Mouse (Mus musculus) neural tube, embryonic 12.5 days (tissue): ENCODE measurements around the gene Cacna1a. TPM values are rescaled to one million over a fixed set of nuclear protein-coding genes. Genes with fewer than 3 reads are reported as not detected.

ENCODE experiments used
- ATAC-seq: fragments of 200-750 bp; cut with Nextera tagmentation; 2 replicates; pipeline ENCODE4 v1.8.0; 2017; ENCODE audit warnings: low read depth, mild to moderate bottlenecking, moderate TSS enrichment, moderate library complexity; ENCODE audit not compliant: low FRiP score
- H3K27ac ChIP-seq: fragments of 300-500 bp; sonication (generic); 2 replicates; pipeline ENCODE4 v1.5.1; 2016
- H3K27me3 ChIP-seq: fragments of 300-500 bp; sonication (generic); replicated peaks from 2 replicates; pipeline ENCODE4 v1.6.1; 2016; ENCODE audit warnings: mild to moderate bottlenecking
- H3K36me3 ChIP-seq: fragments of 300-500 bp; sonication (generic); 2 replicates; pipeline ENCODE4 v1.6.1; 2016; ENCODE audit warnings: mild to moderate bottlenecking
- H3K4me1 ChIP-seq: fragments of 300-500 bp; sonication (generic); 2 replicates; pipeline ENCODE4 v1.6.1; 2016
- H3K4me2 ChIP-seq: fragments of 300-500 bp; sonication (generic); replicated peaks from 2 replicates; pipeline ENCODE4 v1.6.1; 2016; ENCODE audit warnings: mild to moderate bottlenecking
- H3K4me3 ChIP-seq: fragments of 300-500 bp; sonication (generic); 2 replicates; pipeline ENCODE4 v1.5.1; 2016
- H3K9ac ChIP-seq: fragments of 300-500 bp; sonication (generic); 2 replicates; pipeline ENCODE4 v1.6.1; 2016; ENCODE audit warnings: mild to moderate bottlenecking
- H3K9me3 ChIP-seq: fragments of 300-500 bp; sonication (generic); 2 replicates; pipeline ENCODE4 v1.6.1; 2016; ENCODE audit warnings: mild to moderate bottlenecking
- WGBS: fragments of 180-500 bp; shearing (Covaris S2); methylation state at CpG from one replicate; pipeline ENCODE4 v1.1.7; 2016; 5-methylcytosine and 5-hydroxymethylcytosine counted together
- polyA plus RNA-seq: library from polyadenylated mRNA; unstranded; fragments of >200 nt; fragmentation: Nextera tagmentation; extraction: Ambion mirVana; gene quantifications from 2 replicates; pipeline ENCODE4 v1.2.1, GENCODE M21; 2016

Cacna1a gene
- polyA plus RNA-seq, 1 experiment from 2014 or later = 19.6 TPM

GRCm38 (mm10) chr8:84637946-84638554 lies 249.8 kb downstream of the Cacna1a start:
- peak overlapping the region; percentile 77 for H3K9ac ChIP-seq
- no peak for ATAC-seq
- peaks cover 7% of the 10 kb centered on the region for H3K36me3 ChIP-seq
- H3K4me3 ChIP-seq = peak overlapping the region; percentile 53
- no peaks in the 10 kb centered on the region for H3K9me3 ChIP-seq
- peaks cover 29% of the 10 kb centered on the region for H3K4me1 ChIP-seq
- H3K27me3 ChIP-seq = no peaks in the 10 kb centered on the region
- 0 out of 2 replicates have a peak overlapping the region, but pooled peaks have one; percentile 80 for H3K27ac ChIP-seq
- 41% methylated on average over 8 of the region's 8 CpGs for WGBS
- peak overlapping the region; percentile 90 for H3K4me2 ChIP-seq

- peaks cover 1% of the 10 kb centered on the region for H3K36me3 ChIP-seq
- 1% methylated on average over 46 of the region's 52 CpGs for whole genome bisulfite sequencing
- peak; percentile 27 for ATAC-seq
- H3K4me3 ChIP-seq = peak overlapping the region; percentile 53
- H3K27me3 ChIP-seq = no peaks in the 10 kb centered on the region
- no peaks in the 10 kb centered on the region for H3K9me3 ChIP-seq
- H3K4me2 ChIP-seq = peak overlapping the region; percentile 90
- peak overlapping the region; percentile 77 for H3K9ac ChIP-seq
- H3K27ac ChIP-seq = peak overlapping the region; percentile 80
- peaks cover 29% of the 10 kb centered on the region for H3K4me1 ChIP-seq
Measured at GRCm38 (mm10) chr8:84638555-84639161, 250.4 kb downstream of the Cacna1a start.

- H3K9me3 ChIP-seq = no peaks in the 10 kb centered on the region
- peak overlapping the region; percentile 53 for H3K4me3 ChIP-seq
- H3K4me1 ChIP-seq = peaks cover 29% of the 10 kb centered on the region
- H3K27me3 ChIP-seq = no peaks in the 10 kb centered on the region
- H3K36me3 ChIP-seq = no peaks in the 10 kb centered on the region
- WGBS = under 1% methylated on average over 106 of the region's 106 CpGs
- ATAC-seq = peak; percentile 92
- peak overlapping the region; percentile 90 for H3K4me2 ChIP-seq
- H3K9ac ChIP-seq = peak overlapping the region; percentile 77
- peak overlapping the region; percentile 80 for H3K27ac ChIP-seq
Measured at GRCm38 (mm10) chr8:84639162-84640009, 251.1 kb downstream of the Cacna1a start.

GRCm38 (mm10) chr8:84640010-84640588 lies 251.9 kb downstream of the Cacna1a start:
- no peak for ATAC-seq
- Histone ChIP-seq H3K4me3 (peak overlapping the region; percentile 53; the same call in 1 of the 2 replicates), H3K27me3 (no peaks in the 10 kb centered on the region), H3K9me3 (no peaks in the 10 kb centered on the region), H3K4me2 (peak overlapping the region; percentile 56), H3K9ac (no peak overlapping the region), H3K27ac (no peak overlapping the region), H3K36me3 (no peaks in the 10 kb centered on the region), H3K4me1 (peaks cover 23% of the 10 kb centered on the region)
- WGBS = 33% methylated on average over 9 of the region's 9 CpGs

- Histone ChIP-seq H3K36me3 (no peaks in the 10 kb centered on the region), H3K4me3 (no peak overlapping the region)
Measured at GRCm38 (mm10) chr8:84640617-84641294, 252.5 kb downstream of the Cacna1a start.

GRCm38 (mm10) chr8:84641578-84642361 lies 253.5 kb downstream of the Cacna1a start:
- H3K4me2 ChIP-seq = no peak overlapping the region
- no peaks in the 10 kb centered on the region for H3K36me3 ChIP-seq
- H3K9ac ChIP-seq = no peak overlapping the region
- peaks cover 9% of the 10 kb centered on the region for H3K4me1 ChIP-seq
- no peak for ATAC-seq
- H3K27me3 ChIP-seq = no peaks in the 10 kb centered on the region
- H3K4me3 ChIP-seq = no peak overlapping the region
- no peaks in the 10 kb centered on the region for H3K9me3 ChIP-seq
- no peak overlapping the region for H3K27ac ChIP-seq
- WGBS = 96% methylated on average over 1 of the region's 1 CpGs

More at GRCm38 (mm10) chr8:84640617-84641294, 252.5 kb downstream of the Cacna1a start:
- peaks cover 16% of the 10 kb centered on the region for H3K4me1 ChIP-seq
- H3K27me3 ChIP-seq = no peaks in the 10 kb centered on the region
- no peak overlapping the region for H3K27ac ChIP-seq
- no peak for ATAC-seq
- no peaks in the 10 kb centered on the region for H3K9me3 ChIP-seq
- WGBS = 81% methylated on average over 7 of the region's 7 CpGs
- no peak overlapping the region for H3K9ac ChIP-seq
- H3K4me2 ChIP-seq = 0 out of 2 replicates have a peak overlapping the region, but pooled peaks have one; percentile 17

GRCm38 (mm10) chr8:84643019-84643418 lies 254.8 kb downstream of the Cacna1a start:
- no peaks in the 10 kb centered on the region for H3K36me3 ChIP-seq
- H3K4me1 ChIP-seq = peaks cover 13% of the 10 kb centered on the region
- H3K27ac ChIP-seq = no peak overlapping the region
- WGBS = 79% methylated on average over 5 of the region's 5 CpGs
- no peaks in the 10 kb centered on the region for H3K9me3 ChIP-seq
- ATAC-seq = no peak
- H3K4me3 ChIP-seq = no peak overlapping the region
- no peak overlapping the region for H3K9ac ChIP-seq
- no peaks in the 10 kb centered on the region for H3K27me3 ChIP-seq
- no peak overlapping the region for H3K4me2 ChIP-seq

- Histone ChIP-seq H3K27me3 (no peaks in the 10 kb centered on the region), H3K4me1 (peaks cover 19% of the 10 kb centered on the region), H3K4me3 (no peak overlapping the region), H3K4me2 (peak overlapping the region; percentile 52), H3K9me3 (no peaks in the 10 kb centered on the region), H3K9ac (no peak overlapping the region), H3K27ac (no peak overlapping the region), H3K36me3 (no peaks in the 10 kb centered on the region)
- 55% methylated on average over 6 of the region's 6 CpGs for WGBS
- ATAC-seq = no peak
Measured at GRCm38 (mm10) chr8:84646800-84647199, 258.6 kb downstream of the Cacna1a start.

GRCm38 (mm10) chr8:84647461-84647901 lies 259.2 kb downstream of the Cacna1a start:
- Histone ChIP-seq H3K4me2 (peak overlapping the region; percentile 52), H3K27ac (no peak overlapping the region), H3K4me3 (peak overlapping the region; percentile 13; the same call in 1 of the 2 replicates), H3K36me3 (no peaks in the 10 kb centered on the region), H3K9ac (0 out of 2 replicates have a peak overlapping the region, but pooled peaks have one; percentile 21), H3K27me3 (no peaks in the 10 kb centered on the region), H3K4me1 (peaks cover 19% of the 10 kb centered on the region), H3K9me3 (no peaks in the 10 kb centered on the region)
- ATAC-seq = peak; percentile 73; the same call in 1 of the 2 replicates
- 4% methylated on average over 14 of the region's 14 CpGs for WGBS

- no peak for ATAC-seq
- H3K4me1 ChIP-seq = peaks cover 24% of the 10 kb centered on the region
- 31% methylated on average over 3 of the region's 3 CpGs for WGBS
- no peak overlapping the region for H3K4me3 ChIP-seq
- no peaks in the 10 kb centered on the region for H3K9me3 ChIP-seq
- no peak overlapping the region for H3K9ac ChIP-seq
- H3K27ac ChIP-seq = no peak overlapping the region
- H3K4me2 ChIP-seq = no peak overlapping the region
- H3K36me3 ChIP-seq = no peaks in the 10 kb centered on the region
- no peaks in the 10 kb centered on the region for H3K27me3 ChIP-seq
Measured at GRCm38 (mm10) chr8:84650213-84650612, 262.0 kb downstream of the Cacna1a start.
